Mouse (Mus musculus) embryo, embryonic 11 days (tissue): ENCODE measurements around the gene Cyp2ab1.
"Not testable (repeated sequence)": the region's sequence is repeated elsewhere in the genome, so short reads cannot be mapped to it uniquely, and the experiment has no call there.

Experiments used
- DNase-seq: peaks from one replicate; pipeline ENCODE4 v3.0.0-alpha.2; 2015

Gene Cyp2ab1

DNA sequence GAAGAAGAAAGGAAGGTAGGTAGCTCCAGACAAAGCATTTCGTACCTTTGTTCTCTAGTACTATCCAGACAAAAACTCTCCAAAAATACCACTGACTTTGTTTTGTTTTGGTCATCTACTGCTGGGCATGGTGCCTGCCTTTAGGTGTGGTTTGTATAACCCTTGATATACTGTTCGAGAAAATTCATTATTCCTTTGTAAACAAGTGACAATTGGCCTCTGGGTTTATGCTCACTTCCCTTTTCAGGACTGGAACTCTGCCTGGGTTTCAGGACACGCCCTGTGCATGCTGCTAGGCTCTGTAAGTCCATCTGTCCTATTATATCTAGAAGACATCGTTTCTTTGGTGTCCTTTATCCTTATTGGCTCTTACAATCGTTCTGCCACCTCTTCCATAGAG lies at the start of gene Cyp2ab1:
Cyp2ab1 (minus strand) TSS at position 119 of the 400 bp plus-strand sequence.
- no peak for DNase-seq

- peak; percentile 3 for DNase-seq
These were observed 46.5 kb upstream of the Cyp2ab1 start for GRCm38 (mm10) chr16:20371731-20372130.

DNA sequence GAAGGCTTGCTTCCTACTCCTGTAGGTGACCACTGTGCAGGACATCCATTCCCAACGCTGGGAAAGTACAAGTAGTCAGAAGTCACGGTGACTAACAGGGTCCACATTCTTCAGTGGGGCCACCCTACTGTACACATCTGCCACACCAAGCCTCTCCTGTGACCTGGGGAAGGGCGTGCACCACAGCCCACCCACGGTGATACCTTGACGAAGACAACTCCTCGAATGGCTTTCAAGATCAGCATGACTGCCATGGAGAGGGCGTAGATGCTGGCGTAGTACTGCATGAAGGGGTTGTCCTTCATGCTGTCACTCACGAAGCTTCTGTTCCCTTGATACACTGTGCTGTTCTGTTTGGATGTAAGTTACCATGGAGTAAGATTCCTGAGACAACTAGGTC lies 43.0 kb upstream of the Cyp2ab1 start:
- DNase-seq = no peak

- no peak for DNase-seq
These were observed 36.9 kb upstream of the Cyp2ab1 start for GRCm38 (mm10) chr16:20362121-20362520.

- DNase-seq = not testable (repeated sequence)
These were observed 36.3 kb upstream of the Cyp2ab1 start for GRCm38 (mm10) chr16:20361496-20361895.

DNA sequence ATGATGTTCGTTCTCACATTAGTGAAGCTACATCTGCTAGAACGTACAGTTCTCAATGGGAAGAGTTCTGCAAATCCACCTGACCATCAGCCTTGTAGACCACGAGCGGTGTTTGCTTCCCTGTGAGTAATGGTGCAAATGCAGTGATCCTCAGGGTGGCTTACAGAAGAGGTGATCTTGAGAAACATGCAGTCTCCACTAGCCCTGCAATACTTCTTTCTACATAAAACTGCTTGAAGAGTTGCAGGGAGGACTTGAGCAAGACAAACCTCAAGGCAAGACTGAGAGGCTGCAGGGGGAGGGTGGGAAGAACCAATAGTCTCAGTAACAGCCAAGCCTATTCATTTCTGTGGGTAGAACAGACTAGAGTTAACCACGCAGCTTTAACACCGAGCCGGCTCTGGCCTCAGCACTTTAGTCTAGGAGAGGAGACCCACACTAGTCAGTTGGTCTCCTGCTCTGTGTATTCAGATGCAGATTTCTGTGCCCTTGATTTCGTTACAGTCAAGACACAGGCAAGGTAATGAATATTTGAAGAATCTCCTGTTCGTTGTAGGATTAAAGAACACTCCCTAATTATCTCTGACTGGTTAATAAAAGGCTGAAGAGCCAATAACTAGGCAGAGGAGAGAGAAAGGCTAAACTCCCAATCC lies 34.6 kb upstream of the Cyp2ab1 start:
- DNase-seq = no peak

DNA sequence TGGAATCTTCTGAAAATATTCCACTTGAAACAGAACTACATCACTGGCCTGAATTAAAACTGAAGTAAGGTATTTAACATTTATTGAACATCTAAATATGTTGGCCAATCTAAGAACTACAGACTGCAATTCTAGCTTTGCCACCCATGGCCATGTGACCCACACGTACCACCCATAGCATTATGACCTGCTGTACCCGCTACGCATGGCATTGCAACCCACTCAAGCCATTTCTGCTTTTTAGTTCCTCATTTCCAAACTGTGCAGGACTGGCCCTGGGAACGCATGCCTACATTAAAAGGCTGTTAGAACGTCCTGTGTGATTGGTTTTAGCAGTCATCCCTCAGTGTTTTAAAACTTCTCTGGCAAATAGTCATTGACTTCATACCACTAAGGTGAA lies 32.6 kb upstream of the Cyp2ab1 start:
- DNase-seq = no peak

DNA sequence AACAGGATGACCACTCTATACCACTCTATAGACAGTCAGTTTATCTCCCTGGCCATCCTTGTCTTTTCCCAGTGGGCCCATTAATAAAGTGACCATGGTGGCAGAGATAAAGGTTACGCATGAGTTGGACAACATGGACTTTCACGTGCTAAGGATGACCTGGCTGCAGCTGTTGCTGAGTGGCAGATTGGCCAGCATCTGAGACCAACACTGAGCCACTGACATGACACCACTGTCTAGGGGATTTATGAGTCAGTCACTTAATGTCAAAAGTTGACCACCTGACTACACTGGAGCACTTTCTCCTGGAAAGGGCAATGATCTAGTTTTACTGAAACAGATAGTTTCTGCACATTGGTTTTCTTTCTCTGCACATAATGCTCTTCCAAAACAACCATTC lies 29.6 kb upstream of the Cyp2ab1 start:
- DNase-seq = no peak

- no peak for DNase-seq
These were observed 28.8 kb upstream of the Cyp2ab1 start for GRCm38 (mm10) chr16:20354011-20354410.

- DNase-seq = no peak
These were observed 20.3 kb upstream of the Cyp2ab1 start for GRCm38 (mm10) chr16:20345464-20345863.

DNA sequence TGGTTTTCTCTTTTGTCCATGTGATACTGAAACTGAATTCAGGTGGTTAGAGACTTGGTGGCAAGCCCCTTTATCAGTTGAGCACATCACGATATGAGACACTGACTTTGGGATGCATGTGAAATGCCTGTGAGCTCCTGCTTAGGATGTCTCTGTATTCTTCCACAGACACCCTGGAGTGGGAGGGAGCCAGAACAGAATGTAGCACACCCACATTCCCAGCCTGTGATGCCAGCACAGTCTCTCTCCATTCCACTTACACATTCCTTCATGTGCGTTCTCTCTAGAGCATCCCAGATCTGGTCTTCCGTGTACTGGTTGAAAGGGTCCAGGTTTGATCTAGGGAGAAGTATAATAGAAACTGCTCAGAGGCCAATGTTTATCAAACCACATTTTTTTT lies 13.4 kb upstream of the Cyp2ab1 start:
- no peak for DNase-seq

DNA sequence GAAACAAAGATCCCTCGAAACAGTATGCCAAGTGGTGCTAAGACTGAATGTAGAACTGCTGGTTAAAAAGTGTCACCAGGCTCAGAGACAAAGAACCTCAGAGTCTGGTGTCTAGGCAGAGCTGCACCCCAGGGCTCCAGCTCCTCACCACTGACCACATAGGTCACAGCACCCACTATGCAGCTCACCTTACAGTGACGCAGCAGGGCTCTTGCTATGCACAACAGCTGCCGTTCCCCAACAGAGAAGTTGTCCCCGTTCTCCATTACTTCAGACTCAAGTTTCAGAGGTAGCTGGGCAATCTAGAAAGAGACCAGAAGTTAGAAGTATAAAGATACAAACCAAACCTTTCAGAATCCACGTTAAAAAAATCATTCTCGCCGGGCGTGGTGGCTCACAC lies 9.7 kb upstream of the Cyp2ab1 start:
- DNase-seq = no peak

DNA sequence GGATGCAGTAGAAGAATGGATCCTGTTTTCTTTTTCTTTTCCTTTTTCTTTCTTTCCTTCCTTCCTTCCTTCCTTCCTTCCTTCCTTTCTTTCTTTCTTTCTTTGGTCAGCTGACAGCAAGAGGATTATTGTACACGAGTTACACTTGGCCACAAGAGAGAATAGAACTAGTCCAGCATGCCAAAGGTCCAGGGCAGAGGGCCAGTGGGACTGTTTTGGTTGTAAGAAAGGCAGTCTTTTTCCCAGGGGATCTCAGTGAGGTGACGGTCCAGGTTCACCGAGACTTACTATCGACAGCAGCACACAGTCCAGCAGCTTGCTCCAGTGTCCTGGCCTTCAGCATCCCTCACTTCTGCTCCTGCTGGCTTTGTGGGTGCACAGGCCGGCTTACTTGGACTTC lies 3.1 kb upstream of the Cyp2ab1 start:
- no peak for DNase-seq

DNA sequence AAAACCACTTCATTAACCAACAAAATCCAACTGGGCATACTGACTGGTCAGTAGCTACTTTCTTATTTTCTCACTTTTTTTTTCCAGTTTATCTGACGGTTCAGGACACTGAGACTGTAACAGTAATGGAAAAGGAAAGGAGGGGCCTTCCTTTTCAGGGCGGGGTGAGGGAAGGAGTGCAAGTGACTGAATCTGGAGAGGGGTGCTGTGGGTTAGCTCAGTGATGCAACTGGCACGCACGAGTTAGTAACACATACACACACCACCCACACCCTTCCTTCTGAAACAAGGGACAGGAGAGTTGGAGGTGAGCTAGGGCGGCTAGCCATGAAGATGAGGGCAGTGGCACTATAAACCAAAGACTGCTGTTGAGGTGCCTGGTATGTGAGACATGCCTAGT lies 1.3 kb downstream of the Cyp2ab1 start:
- DNase-seq = no peak

GRCm38 (mm10) chr16:20322274-20322673 lies 2.9 kb downstream of the Cyp2ab1 start:
- DNase-seq = no peak

DNA sequence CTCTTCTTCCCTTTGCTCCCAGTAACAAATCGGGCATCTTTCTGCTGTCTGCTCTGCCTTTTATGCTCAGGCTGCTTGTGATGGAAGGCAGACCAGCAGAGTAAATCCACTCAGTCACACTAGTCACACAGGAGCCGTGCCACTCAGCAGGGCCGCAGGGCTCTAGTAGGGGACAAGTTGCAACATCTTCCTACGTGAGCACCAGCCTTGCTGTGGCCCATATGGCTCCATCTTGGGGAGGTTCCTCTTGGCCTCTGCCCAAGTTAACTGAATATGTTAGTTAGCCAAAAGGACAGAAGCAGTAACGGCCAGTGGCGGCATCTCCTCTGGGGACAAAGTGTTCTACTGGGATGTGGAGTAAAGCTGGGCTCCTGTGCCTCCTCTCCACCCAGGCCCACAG lies 8.4 kb downstream of the Cyp2ab1 start:
- no peak for DNase-seq

DNA sequence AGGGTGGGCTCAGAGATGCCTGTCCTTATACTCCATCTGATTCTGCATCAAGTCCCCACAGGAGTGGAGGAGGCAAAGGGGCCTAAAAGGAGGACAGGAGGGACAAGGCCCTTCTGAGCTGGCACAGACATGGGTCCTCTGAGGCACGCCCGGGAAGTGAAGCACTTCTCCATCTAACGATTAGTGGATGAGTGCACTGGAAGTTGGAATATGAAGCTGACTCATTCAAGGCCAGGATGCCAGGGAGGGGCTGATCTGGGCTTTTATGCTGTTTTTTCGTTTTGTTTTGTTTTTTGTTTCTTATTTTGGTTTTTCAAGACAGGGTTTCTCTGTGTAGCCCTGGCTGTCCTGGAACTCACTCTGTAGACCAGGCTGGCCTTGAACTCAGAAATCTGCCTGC lies 9.9 kb downstream of the Cyp2ab1 start:
- no peak for DNase-seq

DNA sequence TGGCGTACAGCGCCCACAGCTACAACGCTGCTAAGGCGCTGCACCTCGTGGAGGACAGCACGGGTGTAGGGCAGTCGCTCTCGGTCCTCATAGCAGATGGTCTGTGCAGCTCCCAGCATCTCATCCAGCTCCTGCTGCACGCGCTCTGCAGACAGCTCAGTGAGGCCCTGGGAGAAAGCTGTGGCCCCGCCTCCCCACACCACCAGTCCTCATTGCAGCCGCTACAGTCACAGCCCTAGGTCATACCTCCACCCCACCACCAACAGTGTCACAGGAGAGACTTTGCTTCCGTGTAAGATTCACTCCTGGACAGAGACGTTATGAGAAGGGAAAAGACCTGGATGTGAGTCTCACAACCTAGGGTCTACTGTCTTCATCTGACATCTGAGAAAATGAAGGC lies 12.9 kb downstream of the Cyp2ab1 start:
- DNase-seq = no peak

GRCm38 (mm10) chr16:20301770-20302649 lies 23.2 kb downstream of the Cyp2ab1 start, which contains the start of gene Parl:
TSS of gene Parl (minus strand) at chr16:20302387.
- peak; percentile 92 for DNase-seq

- no peak for DNase-seq
These were observed 25.1 kb downstream of the Cyp2ab1 start for GRCm38 (mm10) chr16:20300076-20300475.

DNA sequence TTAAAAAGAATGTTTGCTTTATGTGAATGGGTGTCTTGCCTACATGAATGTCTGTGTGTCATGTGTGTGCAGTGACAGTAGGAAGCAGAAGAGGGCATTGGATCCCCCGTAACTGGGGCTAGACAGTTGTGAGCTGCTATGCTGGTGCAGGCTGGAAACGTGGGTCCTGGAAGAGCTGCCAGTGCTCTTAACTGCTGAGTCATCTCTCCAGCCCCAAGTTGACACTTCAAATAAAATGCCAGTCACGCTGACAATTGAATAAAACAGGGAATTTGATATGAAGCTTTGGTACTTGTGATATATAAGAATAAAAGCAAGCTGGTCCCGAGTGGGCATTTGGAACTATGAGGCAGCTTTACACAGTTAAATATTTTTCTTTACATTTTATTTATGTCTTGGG lies 45.0 kb downstream of the Cyp2ab1 start:
- DNase-seq = no peak

- DNase-seq = no peak
These were observed 45.8 kb downstream of the Cyp2ab1 start for GRCm38 (mm10) chr16:20279395-20279794.

DNA sequence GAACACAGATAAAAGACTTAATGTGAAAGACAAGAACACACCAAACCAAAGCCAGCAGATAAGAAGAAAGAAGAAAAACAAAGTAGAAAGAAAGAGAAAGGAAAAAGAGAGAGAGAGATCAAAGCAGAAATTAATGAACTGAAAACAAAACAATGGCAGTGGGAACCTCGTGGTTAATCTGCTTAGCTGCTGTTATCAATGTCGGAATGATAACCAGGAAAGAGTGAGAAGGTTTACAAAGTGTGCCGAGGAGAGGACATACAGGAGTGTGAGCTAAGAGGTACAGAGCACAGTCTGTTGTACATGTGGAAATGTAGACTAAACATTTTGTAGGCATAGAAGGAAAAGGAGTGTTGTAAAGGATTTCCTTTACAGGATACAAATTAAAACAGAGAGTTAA lies 52.2 kb downstream of the Cyp2ab1 start:
- DNase-seq = no peak

GRCm38 (mm10) chr16:20271339-20271738 lies 53.9 kb downstream of the Cyp2ab1 start:
- DNase-seq = no peak
